Comparison of ENCODE assay signal across 9 mouse cellular contexts in genomic region chr6:72981851-72982250, GRCm38 (mm10). TPM values are rescaled to one million over a fixed set of nuclear protein-coding genes. Genes with fewer than 3 reads are reported as not detected.
A peak's percentile ranks its signal among the peaks of the same experiment; 100 is the strongest.
DNase-seq lines count a peak whose midpoint lies in the region; ATAC-seq and TF ChIP-seq lines count a peak whose summit lies in the region.
"Had no signal": no experiment of that assay in that cellular context is flagged by ENCODE, and none has a peak within 500 bp of the region (broad histone marks: within the 10 kb centered on the region; RNA-seq: fewer than 3 reads in every experiment).

No protein-coding gene starts in this region.

- H3K27ac ChIP-seq in intestine, embryonic 14.5 days (ENCODE audit: low read depth): peak overlapping the region; percentile 62
- no peak overlapping the region for H3K27ac ChIP-seq in intestine, postnatal 0 days (ENCODE audit: low read depth, low read length)
- H3K27ac ChIP-seq in heart, embryonic 15.5 days: peak overlapping the region; percentile 61
- peak overlapping the region; percentile 74 for H3K27ac ChIP-seq in limb, embryonic 14.5 days (replicated peaks; ENCODE audit: low read depth, low read length)
- H3K27ac ChIP-seq in forebrain, embryonic 12.5 days: no peak overlapping the region

- no peak overlapping the region for H3K9ac ChIP-seq in intestine, embryonic 14.5 days (ENCODE audit: low read length)
- H3K9ac ChIP-seq in intestine, postnatal 0 days (ENCODE audit: low read depth, low read length): no peak overlapping the region
- H3K9ac ChIP-seq in heart, embryonic 15.5 days: no peak overlapping the region
- H3K9ac ChIP-seq in limb, embryonic 14.5 days (ENCODE audit: low read depth, low read length, severe bottlenecking): no peak overlapping the region
- no peak overlapping the region for H3K9ac ChIP-seq in forebrain, embryonic 12.5 days

- no peak for ATAC-seq in intestine, embryonic 14.5 days (replicated peaks; ENCODE audit: low FRiP score, low TSS enrichment, low read depth)
- ATAC-seq in intestine, postnatal 0 days: no peak
- ATAC-seq in CD4-positive, CD25-positive, alpha-beta regulatory T cell, adult 4 months: peak; percentile 99
- ATAC-seq in heart, embryonic 15.5 days (replicated peaks; ENCODE audit: insufficient number of reproducible peaks, insufficient read depth, low FRiP score, low read depth): no peak
- no peak for ATAC-seq in limb, embryonic 14.5 days (ENCODE audit: low FRiP score, low read depth)
- no peak for ATAC-seq in forebrain, embryonic 12.5 days (ENCODE audit: low FRiP score)

- peaks cover 18% of the 10 kb centered on the region; the same call in 1 of the 2 replicates for H3K4me1 ChIP-seq in intestine, embryonic 14.5 days (replicated peaks; ENCODE audit: control insufficient read depth, insufficient read depth, low read length)
- no peaks in the 10 kb centered on the region for H3K4me1 ChIP-seq in intestine, postnatal 0 days (replicated peaks; ENCODE audit: control insufficient read depth, insufficient read depth, low read length)
- peaks cover 17% of the 10 kb centered on the region for H3K4me1 ChIP-seq in heart, embryonic 15.5 days (replicated peaks)
- peaks cover 31% of the 10 kb centered on the region for H3K4me1 ChIP-seq in limb, embryonic 14.5 days (ENCODE audit: control insufficient read depth, insufficient read depth, low read length)
- H3K4me1 ChIP-seq in forebrain, embryonic 12.5 days: no peaks in the 10 kb centered on the region

- H3K36me3 ChIP-seq in intestine, embryonic 14.5 days (ENCODE audit: control insufficient read depth, insufficient read depth, low read length): no peaks in the 10 kb centered on the region
- no peaks in the 10 kb centered on the region for H3K36me3 ChIP-seq in intestine, postnatal 0 days (ENCODE audit: control insufficient read depth, insufficient read depth)
- H3K36me3 ChIP-seq in heart, embryonic 15.5 days: no peaks in the 10 kb centered on the region
- H3K36me3 ChIP-seq in limb, embryonic 14.5 days (ENCODE audit: control insufficient read depth, insufficient read depth, low read length): no peaks in the 10 kb centered on the region
- no peaks in the 10 kb centered on the region for H3K36me3 ChIP-seq in forebrain, embryonic 12.5 days (replicated peaks)
- H3K36me3 ChIP-seq: G1E had no signal

- H3K4me2 ChIP-seq in intestine, embryonic 14.5 days (ENCODE audit: low read length): no peak overlapping the region
- H3K4me2 ChIP-seq in intestine, postnatal 0 days (replicated peaks; ENCODE audit: low read depth): no peak overlapping the region
- no peak overlapping the region for H3K4me2 ChIP-seq in heart, embryonic 15.5 days
- no peak overlapping the region for H3K4me2 ChIP-seq in limb, embryonic 14.5 days (replicated peaks; ENCODE audit: low read depth, low read length, severe bottlenecking)
- H3K4me2 ChIP-seq in forebrain, embryonic 12.5 days: no peak overlapping the region

- no peaks in the 10 kb centered on the region for H3K9me3 ChIP-seq in intestine, embryonic 14.5 days (ENCODE audit: control insufficient read depth, low read length)
- no peaks in the 10 kb centered on the region for H3K9me3 ChIP-seq in intestine, postnatal 0 days (ENCODE audit: control insufficient read depth)
- H3K9me3 ChIP-seq in heart, embryonic 15.5 days (replicated peaks): no peaks in the 10 kb centered on the region
- no peaks in the 10 kb centered on the region for H3K9me3 ChIP-seq in limb, embryonic 14.5 days (ENCODE audit: control insufficient read depth, low read length)
- H3K9me3 ChIP-seq in forebrain, embryonic 12.5 days: no peaks in the 10 kb centered on the region
- H3K9me3 ChIP-seq: G1E had no signal

- no peak for TF ChIP-seq CTCF in intestine, postnatal 0 days (IDR thresholded peaks at IDR 0.05; ENCODE audit: low read depth)

- H3K27me3 ChIP-seq in intestine, embryonic 14.5 days (replicated peaks; ENCODE audit: control insufficient read depth, insufficient read depth, low read length): no peaks in the 10 kb centered on the region
- H3K27me3 ChIP-seq in intestine, postnatal 0 days (replicated peaks; ENCODE audit: control insufficient read depth, insufficient read depth, low read length): no peaks in the 10 kb centered on the region
- no peaks in the 10 kb centered on the region for H3K27me3 ChIP-seq in heart, embryonic 15.5 days
- H3K27me3 ChIP-seq in limb, embryonic 14.5 days (ENCODE audit: control insufficient read depth, insufficient read depth, low read length): no peaks in the 10 kb centered on the region
- H3K27me3 ChIP-seq in forebrain, embryonic 12.5 days: no peaks in the 10 kb centered on the region

- DNase-seq in intestine, embryonic 14.5 days (ENCODE audit: low spot score): no peak
- no peak for DNase-seq in limb, embryonic 14.5 days (ENCODE audit: low spot score)
- no peak for DNase-seq in ovary, adult 18-20 months (ENCODE audit: low spot score)
- DNase-seq in retina, postnatal 1 day: no peak

- 0 out of 2 replicates have a peak, but pooled peaks have one; percentile 6 for TF ChIP-seq POLR2A in limb, embryonic 14.5 days (IDR thresholded peaks at IDR 0.05; ENCODE audit: borderline replicate concordance, extremely low read depth, insufficient read depth, insufficient read length)

- WGBS in intestine, embryonic 14.5 days: 56% methylated on average over 6 of the region's 6 CpGs
- WGBS in intestine, postnatal 0 days: 46% methylated on average over 6 of the region's 6 CpGs
- WGBS in heart, embryonic 15.5 days: 40% methylated on average over 6 of the region's 6 CpGs
- 34% methylated on average over 6 of the region's 6 CpGs for WGBS in limb, embryonic 14.5 days
- 79% methylated on average over 6 of the region's 6 CpGs for WGBS in forebrain, embryonic 12.5 days

- H3K4me3 ChIP-seq in intestine, embryonic 14.5 days (ENCODE audit: low read depth, low read length): no peak overlapping the region
- H3K4me3 ChIP-seq in intestine, postnatal 0 days (ENCODE audit: low read depth, low read length): no peak overlapping the region
- H3K4me3 ChIP-seq in heart, embryonic 15.5 days: no peak overlapping the region
- H3K4me3 ChIP-seq in limb, embryonic 14.5 days (replicated peaks; ENCODE audit: low read length): no peak overlapping the region
- H3K4me3 ChIP-seq in forebrain, embryonic 12.5 days (replicated peaks): no peak overlapping the region

RNA-seq across cellular contexts. Expression of gene Tmsb10, which starts 23.3 kb away (rescaled TPM):
- polyA plus RNA-seq in intestine, embryonic 14.5 days (2014; fragmentation: Nextera tagmentation; extraction: Ambion mirVana): 2,511 and 2,566 TPM in 2 replicates
- polyA plus RNA-seq in intestine, postnatal 0 days (2015; fragmentation: Nextera tagmentation; extraction: Ambion mirVana): 3,149 and 3,323 TPM in 2 replicates
- polyA plus RNA-seq in CD4-positive, CD25-positive, alpha-beta regulatory T cell, adult 4 months (2017; shearing (Covaris generic)): 1,000 to 10,000 TPM; 3,536 to 4,629 TPM
- polyA plus RNA-seq in heart, embryonic 15.5 days (2015; fragmentation: Nextera tagmentation; extraction: Ambion mirVana): 1,030 and 1,510 TPM in 2 replicates
- 698 and 1,253 TPM in 2 replicates for polyA plus RNA-seq in limb, embryonic 14.5 days (2012; rRNA removed)
- polyA plus RNA-seq in limb, embryonic 14.5 days (2014; fragmentation: Nextera tagmentation; extraction: Ambion mirVana): 2,385 and 2,395 TPM in 2 replicates
- 4,450 and 4,576 TPM in 2 replicates for polyA plus RNA-seq in forebrain, embryonic 12.5 days (2016; fragmentation: Nextera tagmentation; extraction: Ambion mirVana)

Comparison
In these comparisons a context has a peak if more than half of its experiments do, and no peak if none do; other contexts are left out.
1. H3K27ac ChIP-seq: peak in intestine, embryonic 14.5 days (single experiment), heart, embryonic 15.5 days (single experiment) and limb, embryonic 14.5 days (single experiment); none in intestine, postnatal 0 days (single experiment) and forebrain, embryonic 12.5 days (single experiment).